Comparison of ENCODE assay signal across 10 mouse cellular contexts in the genomic region with DNA sequence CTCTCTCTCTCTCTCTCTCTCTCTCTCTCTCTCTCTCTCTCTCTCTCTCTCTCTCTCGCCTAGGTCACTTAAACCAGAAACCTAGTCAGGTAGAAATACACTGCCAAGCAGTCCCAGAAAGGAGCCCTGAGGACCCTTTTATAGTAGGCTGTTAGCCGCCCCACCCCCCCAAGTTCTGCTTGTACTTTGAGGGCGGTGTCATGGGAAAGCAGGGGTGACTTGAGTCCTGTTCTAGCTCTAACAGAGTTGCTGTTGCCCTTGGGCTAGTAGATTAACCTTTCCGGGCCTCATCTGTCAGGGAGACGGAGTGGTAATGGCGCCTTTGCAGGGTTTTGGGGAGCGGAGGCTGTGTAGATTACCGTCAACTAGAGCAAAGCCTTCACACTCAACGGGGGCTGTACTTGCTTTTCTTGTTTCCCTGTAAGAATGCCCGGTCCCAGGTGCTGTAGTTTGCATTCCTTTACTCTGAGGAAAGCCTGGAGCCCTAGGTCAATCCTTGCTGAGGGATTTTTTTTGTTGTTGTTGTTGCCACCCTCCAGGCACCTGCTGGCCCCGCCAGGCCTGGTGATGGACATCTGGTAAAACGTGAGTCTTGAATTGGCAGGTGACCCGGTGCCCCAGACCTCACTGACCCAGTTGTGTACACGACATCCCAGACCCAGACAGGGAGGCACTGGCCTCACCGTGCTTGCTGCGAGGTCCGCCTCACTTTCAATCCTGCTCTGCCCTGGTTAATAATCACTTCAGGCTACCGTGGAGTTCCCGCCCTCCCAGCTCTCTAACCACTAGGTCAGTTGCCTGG. TPM values are rescaled to one million over a fixed set of nuclear protein-coding genes. Genes with fewer than 3 reads are reported as not detected.
DNase-seq lines count a peak whose midpoint lies in the region; ATAC-seq and TF ChIP-seq lines count a peak whose summit lies in the region.
"Had no signal": no experiment of that assay in that cellular context is flagged by ENCODE, and none has a peak within 500 bp of the region (broad histone marks: within the 10 kb centered on the region; RNA-seq: fewer than 3 reads in every experiment).

No protein-coding gene starts in this region.

- TF ChIP-seq CTCF in gastrocnemius, adult 2 months (IDR thresholded peaks at IDR 0.05), result no peak

- H3K27me3 ChIP-seq in intestine, embryonic 15.5 days (replicated peaks), result no peaks in the 10 kb centered on the region
- no peaks in the 10 kb centered on the region for H3K27me3 ChIP-seq in limb, embryonic 14.5 days (ENCODE audit: control insufficient read depth, insufficient read depth, low read length)
- H3K27me3 ChIP-seq: forebrain, embryonic 15.5 days had no signal

- no peaks in the 10 kb centered on the region for H3K9me3 ChIP-seq in intestine, embryonic 15.5 days
- H3K9me3 ChIP-seq in limb, embryonic 14.5 days (ENCODE audit: control insufficient read depth, low read length), result no peaks in the 10 kb centered on the region
- H3K9me3 ChIP-seq: forebrain, embryonic 15.5 days had no signal

- peak overlapping the region; percentile 46 for H3K4me2 ChIP-seq in intestine, embryonic 15.5 days (replicated peaks)
- H3K4me2 ChIP-seq in limb, embryonic 14.5 days (replicated peaks; ENCODE audit: low read depth, low read length, severe bottlenecking), result peak overlapping the region; percentile 16; the same call in 1 of the 2 replicates
- H3K4me2 ChIP-seq: forebrain, embryonic 15.5 days had no signal

- intact Hi-C loops in gastrocnemius, adult 2 months (cut with DNase I), result no loop called here

- ATAC-seq in intestine, embryonic 15.5 days, result peak; percentile 57
- no peak for ATAC-seq in limb, embryonic 14.5 days (ENCODE audit: low FRiP score, low read depth)
- ATAC-seq: forebrain, embryonic 15.5 days had no signal

- no peaks in the 10 kb centered on the region for H3K36me3 ChIP-seq in intestine, embryonic 15.5 days
- H3K36me3 ChIP-seq in limb, embryonic 14.5 days (ENCODE audit: control insufficient read depth, insufficient read depth, low read length), result no peaks in the 10 kb centered on the region; the same call in 1 of the 2 replicates
- H3K36me3 ChIP-seq: forebrain, embryonic 15.5 days had no signal

- peak overlapping the region; percentile 41 for H3K4me3 ChIP-seq in gastrocnemius, adult 2 months
- H3K4me3 ChIP-seq in intestine, embryonic 15.5 days (replicated peaks), result 0 out of 2 replicates have a peak overlapping the region, but pooled peaks have one; percentile 6
- H3K4me3 ChIP-seq in limb, embryonic 14.5 days (replicated peaks; ENCODE audit: low read length), result no peak overlapping the region
- H3K4me3 ChIP-seq: forebrain, embryonic 15.5 days had no signal

- H3K9ac ChIP-seq in intestine, embryonic 15.5 days, result peak overlapping the region; percentile 30; the same call in 1 of the 2 replicates
- no peak overlapping the region for H3K9ac ChIP-seq in limb, embryonic 14.5 days (ENCODE audit: low read depth, low read length, severe bottlenecking)
- H3K9ac ChIP-seq: forebrain, embryonic 15.5 days had no signal

- 28% methylated on average over 19 of the region's 19 CpGs for WGBS in intestine, embryonic 15.5 days
- 21% methylated on average over 19 of the region's 19 CpGs for WGBS in limb, embryonic 14.5 days

- peak overlapping the region; percentile 96 for H3K27ac ChIP-seq in gastrocnemius, adult 2 months
- H3K27ac ChIP-seq in intestine, embryonic 15.5 days, result peak overlapping the region; percentile 86
- peak overlapping the region; percentile 3; the same call in 1 of the 2 replicates for H3K27ac ChIP-seq in limb, embryonic 14.5 days (replicated peaks; ENCODE audit: low read depth, low read length)
- H3K27ac ChIP-seq: forebrain, embryonic 15.5 days had no signal

- no peak for TF ChIP-seq POLR2A in limb, embryonic 14.5 days (IDR thresholded peaks at IDR 0.05; ENCODE audit: borderline replicate concordance, extremely low read depth, insufficient read depth, insufficient read length)

- DNase-seq in gastrocnemius, adult 2 months, result no peak
- no peak for DNase-seq in gastrocnemius, postnatal 4 days (ENCODE audit: low spot score in 2 of 2)
- peak; percentile 51 for DNase-seq in ES-CJ7 (ENCODE audit: low read depth, low spot score)
- no peak for DNase-seq in limb, embryonic 14.5 days (ENCODE audit: low spot score)
- no peak for DNase-seq in thymus, postnatal 25 days
- DNase-seq in left cerebral cortex, adult 11 months (ENCODE audit: low spot score), result no peak
- DNase-seq in right cerebral cortex, adult 2 months (ENCODE audit: low spot score in 2 of 2), result no peak

- peaks cover 89% of the 10 kb centered on the region for H3K4me1 ChIP-seq in intestine, embryonic 15.5 days (replicated peaks)
- peaks cover 81% of the 10 kb centered on the region for H3K4me1 ChIP-seq in limb, embryonic 14.5 days (ENCODE audit: control insufficient read depth, insufficient read depth, low read length)

RNA-seq across cellular contexts. Expression of gene Hspg2, which starts 11.8 kb away (rescaled TPM):
- 10 to 100 TPM; 55.2 to 77.5 TPM for total RNA-seq in gastrocnemius, adult 2 months (2021)
- 100 to 1,000 TPM; 336 to 381 TPM for total RNA-seq in gastrocnemius, postnatal 4 days (2021)
- polyA plus RNA-seq in intestine, embryonic 15.5 days (2015; fragmentation: Nextera tagmentation; extraction: Ambion mirVana), result 20.9 and 23.0 TPM in 2 replicates
- 97.4 and 126 TPM in 2 replicates for polyA plus RNA-seq in limb, embryonic 14.5 days (2012; rRNA removed)
- polyA plus RNA-seq in limb, embryonic 14.5 days (2014; fragmentation: Nextera tagmentation; extraction: Ambion mirVana), result 65.6 and 68.4 TPM in 2 replicates

RNA-seq across cellular contexts. Expression of gene 1700013G24Rik, which starts 27.3 kb away (rescaled TPM):
- total RNA-seq in gastrocnemius, adult 2 months (2021), result not detected
- under 1 TPM in 1 of 2 experiments, not detected in 1; 0.34 TPM for total RNA-seq in gastrocnemius, postnatal 4 days (2021)
- polyA plus RNA-seq in intestine, embryonic 15.5 days (2015; fragmentation: Nextera tagmentation; extraction: Ambion mirVana), result not detected in 2 replicates
- 0.23 and 0.26 TPM in 2 replicates for polyA plus RNA-seq in limb, embryonic 14.5 days (2012; rRNA removed)
- 0.30 TPM in 1 of 2 replicates, not detected in the other for polyA plus RNA-seq in limb, embryonic 14.5 days (2014; fragmentation: Nextera tagmentation; extraction: Ambion mirVana)
- total RNA-seq: left cerebral cortex, adult 18-20 months had no signal
- polyA plus RNA-seq: forebrain, embryonic 15.5 days had no signal

RNA-seq across cellular contexts. Expression of gene Cela3b, which starts 50.1 kb away (rescaled TPM):
- total RNA-seq in gastrocnemius, adult 2 months (2021), result not detected
- under 1 TPM in 1 of 2 experiments, not detected in 1; 0.34 TPM for total RNA-seq in gastrocnemius, postnatal 4 days (2021)
- 74.8 and 281 TPM in 2 replicates for polyA plus RNA-seq in intestine, embryonic 15.5 days (2015; fragmentation: Nextera tagmentation; extraction: Ambion mirVana)
- polyA plus RNA-seq in limb, embryonic 14.5 days (2012; rRNA removed), result 0.29 and 0.55 TPM in 2 replicates
- polyA plus RNA-seq in limb, embryonic 14.5 days (2014; fragmentation: Nextera tagmentation; extraction: Ambion mirVana), result 0.28 TPM in 1 of 2 replicates, not detected in the other
- total RNA-seq: left cerebral cortex, adult 18-20 months had no signal
- polyA plus RNA-seq: forebrain, embryonic 15.5 days had no signal

Comparison
In these comparisons a context has a peak if more than half of its experiments do, and no peak if none do; other contexts are left out.
1. RNA of gene Hspg2, which starts 11.8 kb away (total RNA-seq): 336 to 381 TPM in gastrocnemius, postnatal 4 days; 55.2 to 77.5 TPM in gastrocnemius, adult 2 months; every median in the first group is over 4 times any median in the second.
2. H3K27ac ChIP-seq: peak in every context shown above with its lines; median percentile 96 in gastrocnemius, adult 2 months; 86 in intestine, embryonic 15.5 days; 3 in limb, embryonic 14.5 days.